In genomic region chr3:154646638-154647442, GRCm38 (mm10) we compare ENCODE assay signal across 8 mouse cellular contexts. TPM values are rescaled to one million over a fixed set of nuclear protein-coding genes. Genes with fewer than 3 reads are reported as not detected.
DNase-seq lines count a peak whose midpoint lies in the region; ATAC-seq and TF ChIP-seq lines count a peak whose summit lies in the region.

No protein-coding gene starts in this region.

- H3K4me2 ChIP-seq in forebrain, postnatal 0 days (ENCODE audit: low read depth) = peak overlapping the region; percentile 45
- H3K4me2 ChIP-seq in limb, embryonic 15.5 days = peak overlapping the region; percentile 45
- peak overlapping the region; percentile 50 for H3K4me2 ChIP-seq in neural tube, embryonic 15.5 days

- H3K27me3 ChIP-seq in forebrain, postnatal 0 days (ENCODE audit: insufficient read depth, low read length) = no peaks in the 10 kb centered on the region
- H3K27me3 ChIP-seq in limb, embryonic 15.5 days = peaks cover 18% of the 10 kb centered on the region
- H3K27me3 ChIP-seq in neural tube, embryonic 15.5 days (replicated peaks) = 0 out of 2 replicates have a peak, but pooled peaks cover 5% of the 10 kb centered on the region

- DNase-seq in cerebellum, postnatal 4 days (ENCODE audit: low spot score in 2 of 2) = no peak
- peak; percentile 33 for DNase-seq in right cerebral cortex, postnatal 14 days
- no peak for DNase-seq in right cerebral cortex, adult 18-20 months
- DNase-seq in forebrain, postnatal 0 days = peak; percentile 79
- DNase-seq in testis, postnatal 14 days (ENCODE audit: low spot score) = no peak

- WGBS in forebrain, postnatal 0 days = 34% methylated on average over 29 of the region's 29 CpGs
- whole genome bisulfite sequencing in limb, embryonic 15.5 days = 44% methylated on average over 29 of the region's 29 CpGs
- WGBS in neural tube, embryonic 15.5 days = 56% methylated on average over 29 of the region's 29 CpGs

- no peak overlapping the region for H3K9ac ChIP-seq in forebrain, postnatal 0 days
- no peak overlapping the region for H3K9ac ChIP-seq in limb, embryonic 15.5 days
- no peak overlapping the region for H3K9ac ChIP-seq in neural tube, embryonic 15.5 days (replicated peaks)

- peak; percentile 72 for ATAC-seq in cerebellum, adult (ENCODE audit: insufficient number of reproducible peaks, low FRiP score, low TSS enrichment)
- peak; percentile 85 for ATAC-seq in forebrain, postnatal 0 days
- ATAC-seq in limb, embryonic 15.5 days (ENCODE audit: insufficient number of reproducible peaks, low FRiP score, low TSS enrichment, low read depth) = no peak
- peak; percentile 65 for ATAC-seq in neural tube, embryonic 15.5 days (ENCODE audit: low FRiP score)

- H3K27ac ChIP-seq in forebrain, postnatal 0 days (ENCODE audit: low read depth, low read length) = no peak overlapping the region
- no peak overlapping the region for H3K27ac ChIP-seq in limb, embryonic 15.5 days
- no peak overlapping the region for H3K27ac ChIP-seq in neural tube, embryonic 15.5 days (replicated peaks)

- no peaks in the 10 kb centered on the region for H3K4me1 ChIP-seq in forebrain, postnatal 0 days (ENCODE audit: insufficient read depth)
- H3K4me1 ChIP-seq in limb, embryonic 15.5 days = peaks cover 2% of the 10 kb centered on the region; the same call in 1 of the 2 replicates
- peaks cover 7% of the 10 kb centered on the region for H3K4me1 ChIP-seq in neural tube, embryonic 15.5 days

- TF ChIP-seq CTCF in forebrain, postnatal 0 days (IDR thresholded peaks at IDR 0.05; ENCODE audit: low read depth) = peak; percentile 62

- peak overlapping the region; percentile 24 for H3K4me3 ChIP-seq in forebrain, postnatal 0 days (ENCODE audit: low read depth, low read length)
- H3K4me3 ChIP-seq in limb, embryonic 15.5 days = peak overlapping the region; percentile 33
- peak overlapping the region; percentile 25 for H3K4me3 ChIP-seq in neural tube, embryonic 15.5 days (replicated peaks)

- no peaks in the 10 kb centered on the region for H3K36me3 ChIP-seq in forebrain, postnatal 0 days (ENCODE audit: insufficient read depth)
- no peaks in the 10 kb centered on the region for H3K36me3 ChIP-seq in limb, embryonic 15.5 days
- no peaks in the 10 kb centered on the region for H3K36me3 ChIP-seq in neural tube, embryonic 15.5 days

- no peaks in the 10 kb centered on the region for H3K9me3 ChIP-seq in forebrain, postnatal 0 days (ENCODE audit: low read length)
- H3K9me3 ChIP-seq in limb, embryonic 15.5 days = no peaks in the 10 kb centered on the region
- no peaks in the 10 kb centered on the region for H3K9me3 ChIP-seq in neural tube, embryonic 15.5 days (replicated peaks)

RNA-seq across cellular contexts. Expression of gene Erich3, which starts 16.8 kb away (rescaled TPM):
- total RNA-seq in forebrain, postnatal 0 days (2014; rRNA removed) = 3.4 and 3.5 TPM in 2 replicates
- 1.9 and 2.7 TPM in 2 replicates for polyA plus RNA-seq in forebrain, postnatal 0 days (2015; fragmentation: Nextera tagmentation; extraction: Ambion mirVana)
- polyA plus RNA-seq in limb, embryonic 15.5 days (2015; fragmentation: Nextera tagmentation; extraction: Ambion mirVana) = 0.09 TPM in 2 replicates
- polyA plus RNA-seq in neural tube, embryonic 15.5 days (2015; fragmentation: Nextera tagmentation; extraction: Ambion mirVana) = 1.9 and 2.6 TPM in 2 replicates

RNA-seq across cellular contexts. Expression of gene Tyw3, which starts 49.9 kb away (rescaled TPM):
- 13.8 and 13.9 TPM in 2 replicates for total RNA-seq in forebrain, postnatal 0 days (2014; rRNA removed)
- 8.1 and 8.5 TPM in 2 replicates for polyA plus RNA-seq in forebrain, postnatal 0 days (2015; fragmentation: Nextera tagmentation; extraction: Ambion mirVana)
- polyA plus RNA-seq in limb, embryonic 15.5 days (2015; fragmentation: Nextera tagmentation; extraction: Ambion mirVana) = 11.2 and 11.3 TPM in 2 replicates
- polyA plus RNA-seq in neural tube, embryonic 15.5 days (2015; fragmentation: Nextera tagmentation; extraction: Ambion mirVana) = 12.7 and 13.9 TPM in 2 replicates

RNA-seq across cellular contexts. Expression of gene Cryz, which starts 50.3 kb away (rescaled TPM):
- 11.6 and 15.0 TPM in 2 replicates for total RNA-seq in forebrain, postnatal 0 days (2014; rRNA removed)
- 11.5 and 13.9 TPM in 2 replicates for polyA plus RNA-seq in forebrain, postnatal 0 days (2015; fragmentation: Nextera tagmentation; extraction: Ambion mirVana)
- 13.8 and 14.2 TPM in 2 replicates for polyA plus RNA-seq in limb, embryonic 15.5 days (2015; fragmentation: Nextera tagmentation; extraction: Ambion mirVana)
- polyA plus RNA-seq in neural tube, embryonic 15.5 days (2015; fragmentation: Nextera tagmentation; extraction: Ambion mirVana) = 7.7 and 10.2 TPM in 2 replicates

Comparison
In these comparisons a context has a peak if more than half of its experiments do, and no peak if none do; other contexts are left out.
1. DNase-seq: peak in right cerebral cortex, postnatal 14 days (single experiment) and forebrain, postnatal 0 days (single experiment); none in cerebellum, postnatal 4 days (0 of 2), right cerebral cortex, adult 18-20 months (single experiment) and testis, postnatal 14 days (single experiment).
2. Peak in every context shown above with its lines, with median percentiles within 50 percentile points of each other: H3K4me2 ChIP-seq and H3K4me3 ChIP-seq.